In genomic region chr15:79645483-79645882, GRCm38 (mm10) we compare ENCODE assay signal across 23 mouse cellular contexts. TPM values are rescaled to one million over a fixed set of nuclear protein-coding genes. Genes with fewer than 3 reads are reported as not detected.
DNase-seq lines count a peak whose midpoint lies in the region; ATAC-seq and TF ChIP-seq lines count a peak whose summit lies in the region.
"Had no signal": no experiment of that assay in that cellular context is flagged by ENCODE, and none has a peak within 500 bp of the region (broad histone marks: within the 10 kb centered on the region; RNA-seq: fewer than 3 reads in every experiment).

No protein-coding gene starts in this region.

- TF ChIP-seq RAD21 in MEL (IDR thresholded peaks at IDR 0.05; ENCODE audit: low read depth, low read length), result no peak

- H3K9me3 ChIP-seq in MEL (replicated peaks; ENCODE audit: insufficient read depth, low read length), result no peaks in the 10 kb centered on the region
- H3K9me3 ChIP-seq: G1E had no signal

- no peak for TF ChIP-seq EP300 in MEL (IDR thresholded peaks at IDR 0.05; ENCODE audit: low read depth in 1 of 2, low read length in 2 of 2)

- no peak overlapping the region for H3K27ac ChIP-seq in MEL (ENCODE audit: control insufficient read depth, low read depth, low read length)

- no peaks in the 10 kb centered on the region for H3K27me3 ChIP-seq in MEL (ENCODE audit: control insufficient read depth in 1 of 2, insufficient read depth in 2 of 2, low read length in 2 of 2)
- H3K27me3 ChIP-seq: CH12.LX, Patski had no signal

- no peak for TF ChIP-seq CTCF in MEL (IDR thresholded peaks at IDR 0.05 in 2 of 3, conservative IDR thresholded peaks at IDR 0.05 in 1 of 3; ENCODE audit: control insufficient read depth in 1 of 3, insufficient read depth in 1 of 3, low read depth in 2 of 3, low read length in 3 of 3, poor library complexity in 1 of 3, severe bottlenecking in 1 of 3)

- H3K9ac ChIP-seq in MEL (ENCODE audit: control insufficient read depth, low read depth, low read length, poor library complexity, severe bottlenecking), result no peak overlapping the region

- DNase-seq in MEL (ENCODE audit: low read depth, low spot score), result peak; percentile 58
- no peak for DNase-seq in frontal cortex, postnatal 14 days (ENCODE audit: low spot score in 2 of 2)
- DNase-seq in cerebellum, adult 8-10 months, result no peak
- no peak for DNase-seq in lung, postnatal 14 days
- DNase-seq: adrenal gland, adult 2 months; adrenal gland, adult 8-10 months; adrenal gland, postnatal 10 days; adrenal gland, postnatal 14 days; adrenal gland, postnatal 25 days; adrenal gland, postnatal 36 days; B cell, adult 2 months; cerebellum, adult 11 months; cerebellum, adult 11-12 months; cerebellum, adult 18-20 months; cerebellum, adult 2 months had no signal

- no peak overlapping the region for H3K4me3 ChIP-seq in MEL (ENCODE audit: control insufficient read depth in 1 of 2, insufficient read depth in 1 of 2, low read depth in 2 of 2, low read length in 2 of 2)

- no peak for TF ChIP-seq POLR2A in MEL (IDR thresholded peaks at IDR 0.05; ENCODE audit: control insufficient read depth in 1 of 2, insufficient read depth in 1 of 2, low read depth in 1 of 2, low read length in 2 of 2, poor library complexity in 1 of 2)

- H3K36me3 ChIP-seq in MEL (ENCODE audit: control insufficient read depth in 1 of 2, insufficient read depth in 2 of 2, low read length in 2 of 2), result no peaks in the 10 kb centered on the region
- H3K36me3 ChIP-seq: G1E had no signal

- H3K79me2 ChIP-seq in MEL (ENCODE audit: control insufficient read depth, insufficient read depth, low read length, poor library complexity), result no peaks in the 10 kb centered on the region

- peaks cover 0 to 2% of the 10 kb centered on the region in 2 experiments; a peak in 1 of 4 replicates for H3K4me1 ChIP-seq in MEL (ENCODE audit: control insufficient read depth in 1 of 2, insufficient read depth in 2 of 2, low read length in 2 of 2)

- peak; percentile 48 for ATAC-seq in megakaryocyte progenitor cell, adult 5-6 weeks (replicated peaks; ENCODE audit: poor library complexity)
- ATAC-seq in megakaryocyte-erythroid progenitor cell, adult 5-6 weeks (replicated peaks; ENCODE audit: low FRiP score, low TSS enrichment, poor library complexity, severe bottlenecking), result peak; percentile 68
- ATAC-seq: activated CD4-positive, CD25-positive, alpha-beta regulatory T cell, adult 4 months; CD4-positive, CD25-positive, alpha-beta regulatory T cell, adult 4 months; Patski had no signal

TF ChIP-seq in MEL, 35 proteins besides CTCF, POLR2A, EP300 and RAD21:
- TF ChIP-seq TBP (IDR thresholded peaks at IDR 0.05; ENCODE audit: low read depth, low read length) (0 out of 2 replicates have a peak, but pooled peaks have one; percentile 12), POLR2AphosphoS5 (IDR thresholded peaks at IDR 0.05; ENCODE audit: borderline replicate concordance, low read depth, low read length) (no peak), GATA1 (IDR thresholded peaks at IDR 0.05; ENCODE audit: low read depth, low read length) (peak; percentile 57)

RNA-seq across cellular contexts. Expression of gene Fam227a, which starts 13.3 kb away (rescaled TPM):
- total RNA-seq in MEL (2012; rRNA removed), result 0.35 and 0.39 TPM in 2 replicates
- under 1 TPM in 1 of 2 experiments, not detected in 1; 0.60 TPM for polyA plus RNA-seq in MEL (2012; ENCODE audit: insufficient read depth in 1 of 2, insufficient read length in 2 of 2, low read depth in 1 of 2, low replicate concordance in 2 of 2, missing spikeins in 1 of 2)
- total RNA-seq in megakaryocyte progenitor cell, adult 5-6 weeks (2015), result 0.61 and 1.5 TPM in 2 replicates
- 0.92 and 1.4 TPM in 2 replicates for total RNA-seq in megakaryocyte progenitor cell, adult 5-6 weeks (2017)
- 1.1 and 11.4 TPM in 2 replicates for total RNA-seq in megakaryocyte-erythroid progenitor cell, adult 5-6 weeks (2014; fragmentation: Nextera tagmentation)
- 2.2 TPM in 1 of 2 replicates, not detected in the other for total RNA-seq in megakaryocyte-erythroid progenitor cell, adult 5-6 weeks (2017)

RNA-seq across cellular contexts. Expression of gene Cby1, which starts 13.5 kb away (rescaled TPM):
- total RNA-seq in MEL (2012; rRNA removed), result 29.6 and 34.3 TPM in 2 replicates
- 10 to 100 TPM in 1 of 2 experiments, not detected in 1; 56.2 TPM for polyA plus RNA-seq in MEL (2012; ENCODE audit: insufficient read depth in 1 of 2, insufficient read length in 2 of 2, low read depth in 1 of 2, low replicate concordance in 2 of 2, missing spikeins in 1 of 2)
- 13.8 and 19.0 TPM in 2 replicates for total RNA-seq in megakaryocyte progenitor cell, adult 5-6 weeks (2015)
- 47.9 and 65.2 TPM in 2 replicates for total RNA-seq in megakaryocyte progenitor cell, adult 5-6 weeks (2017)
- total RNA-seq in megakaryocyte-erythroid progenitor cell, adult 5-6 weeks (2014; fragmentation: Nextera tagmentation), result 18.3 and 32.9 TPM in 2 replicates
- 57.0 and 65.7 TPM in 2 replicates for total RNA-seq in megakaryocyte-erythroid progenitor cell, adult 5-6 weeks (2017)

RNA-seq across cellular contexts. Expression of gene Tomm22, which starts 25.2 kb away (rescaled TPM):
- total RNA-seq in MEL (2012; rRNA removed), result 161 and 174 TPM in 2 replicates
- polyA plus RNA-seq in MEL (2012; ENCODE audit: insufficient read depth in 1 of 2, insufficient read length in 2 of 2, low read depth in 1 of 2, low replicate concordance in 2 of 2, missing spikeins in 1 of 2), result 100 to 1,000 TPM; 281 to 829 TPM
- total RNA-seq in megakaryocyte progenitor cell, adult 5-6 weeks (2015), result 197 and 207 TPM in 2 replicates
- 85.1 and 112 TPM in 2 replicates for total RNA-seq in megakaryocyte progenitor cell, adult 5-6 weeks (2017)
- 195 and 205 TPM in 2 replicates for total RNA-seq in megakaryocyte-erythroid progenitor cell, adult 5-6 weeks (2014; fragmentation: Nextera tagmentation)
- total RNA-seq in megakaryocyte-erythroid progenitor cell, adult 5-6 weeks (2017), result 85.4 and 108 TPM in 2 replicates

RNA-seq across cellular contexts. Expression of gene Dmc1, which starts 40.6 kb away (rescaled TPM):
- not detected in 2 replicates for total RNA-seq in MEL (2012; rRNA removed)
- polyA plus RNA-seq in MEL (2012; ENCODE audit: insufficient read depth in 1 of 2, insufficient read length in 2 of 2, low read depth in 1 of 2, low replicate concordance in 2 of 2, missing spikeins in 1 of 2), result not detected
- total RNA-seq in megakaryocyte progenitor cell, adult 5-6 weeks (2015), result 3.4 and 3.5 TPM in 2 replicates
- 2.9 and 4.0 TPM in 2 replicates for total RNA-seq in megakaryocyte progenitor cell, adult 5-6 weeks (2017)
- not detected in 2 replicates for total RNA-seq in megakaryocyte-erythroid progenitor cell, adult 5-6 weeks (2014; fragmentation: Nextera tagmentation)
- 1.2 TPM in 1 of 2 replicates, not detected in the other for total RNA-seq in megakaryocyte-erythroid progenitor cell, adult 5-6 weeks (2017)
- total RNA-seq: CH12.LX, G1E had no signal
- polyA plus RNA-seq: activated CD4-positive, CD25-positive, alpha-beta regulatory T cell, adult 4 months; C2C12; CD4-positive, CD25-positive, alpha-beta regulatory T cell, adult 4 months; G1E had no signal

RNA-seq across cellular contexts. Expression of gene Josd1, which starts 42.2 kb away (rescaled TPM):
- 37.8 and 47.2 TPM in 2 replicates for total RNA-seq in MEL (2012; rRNA removed)
- polyA plus RNA-seq in MEL (2012; ENCODE audit: insufficient read depth in 1 of 2, insufficient read length in 2 of 2, low read depth in 1 of 2, low replicate concordance in 2 of 2, missing spikeins in 1 of 2), result 10 to 100 TPM in 1 of 2 experiments, not detected in 1; 46.5 TPM
- total RNA-seq in megakaryocyte progenitor cell, adult 5-6 weeks (2015), result 16.0 and 18.9 TPM in 2 replicates
- 25.1 and 26.2 TPM in 2 replicates for total RNA-seq in megakaryocyte progenitor cell, adult 5-6 weeks (2017)
- total RNA-seq in megakaryocyte-erythroid progenitor cell, adult 5-6 weeks (2014; fragmentation: Nextera tagmentation), result 43.6 and 59.8 TPM in 2 replicates
- 43.8 and 49.8 TPM in 2 replicates for total RNA-seq in megakaryocyte-erythroid progenitor cell, adult 5-6 weeks (2017)
